Mouse (Mus musculus): Measurements from ENCODE around the gene G430095P16Rik. TPM values are rescaled to one million over a fixed set of nuclear protein-coding genes. Genes with fewer than 3 reads are reported as not detected.

Gene G430095P16Rik
- polyA plus RNA-seq, 1 experiment, result 1.0 TPM

GRCm38 (mm10) chr8:84764100-84764499, 41.3 kb downstream of the G430095P16Rik start:
- H3K27ac ChIP-seq (ENCODE audit: insufficient read depth, low read depth, low read length), result no peak overlapping the region
- no peaks in the 10 kb centered on the region for H3K4me1 ChIP-seq (ENCODE audit: control insufficient read depth, insufficient read depth, low read length)
- no peak for TF ChIP-seq CTCF (IDR thresholded peaks at IDR 0.05; ENCODE audit: low read depth, low read length)
- TF ChIP-seq POLR2A (IDR thresholded peaks at IDR 0.05; ENCODE audit: borderline replicate concordance, low read depth, low read length), result no peak
- no peak overlapping the region for H3K4me3 ChIP-seq (ENCODE audit: insufficient read depth, low read length)

- Histone ChIP-seq H3K4me3 (ENCODE audit: insufficient read depth, low read length) (no peak overlapping the region), H3K4me1 (ENCODE audit: control insufficient read depth, insufficient read depth, low read length) (no peaks in the 10 kb centered on the region), H3K27ac (ENCODE audit: insufficient read depth, low read depth, low read length) (no peak overlapping the region)
- TF ChIP-seq CTCF (IDR thresholded peaks at IDR 0.05; ENCODE audit: low read depth, low read length) (no peak), POLR2A (IDR thresholded peaks at IDR 0.05; ENCODE audit: borderline replicate concordance, low read depth, low read length) (no peak)
These were observed 42.2 kb downstream of the G430095P16Rik start for GRCm38 (mm10) chr8:84764870-84765495.

GRCm38 (mm10) chr8:84765629-84766028, 42.8 kb downstream of the G430095P16Rik start:
- no peaks in the 10 kb centered on the region for H3K4me1 ChIP-seq (ENCODE audit: control insufficient read depth, insufficient read depth, low read length)
- no peak overlapping the region for H3K4me3 ChIP-seq (ENCODE audit: insufficient read depth, low read length)
- H3K27ac ChIP-seq (ENCODE audit: insufficient read depth, low read depth, low read length), result no peak overlapping the region
- no peak for TF ChIP-seq POLR2A (IDR thresholded peaks at IDR 0.05; ENCODE audit: borderline replicate concordance, low read depth, low read length)
- no peak for TF ChIP-seq CTCF (IDR thresholded peaks at IDR 0.05; ENCODE audit: low read depth, low read length)

- Histone ChIP-seq H3K4me1 (ENCODE audit: control insufficient read depth, insufficient read depth, low read length) (no peaks in the 10 kb centered on the region), H3K27ac (ENCODE audit: insufficient read depth, low read depth, low read length) (no peak overlapping the region), H3K4me3 (ENCODE audit: insufficient read depth, low read length) (no peak overlapping the region)
- TF ChIP-seq POLR2A (IDR thresholded peaks at IDR 0.05; ENCODE audit: borderline replicate concordance, low read depth, low read length), result no peak
- no peak for TF ChIP-seq CTCF (IDR thresholded peaks at IDR 0.05; ENCODE audit: low read depth, low read length)
These were observed 43.6 kb downstream of the G430095P16Rik start for GRCm38 (mm10) chr8:84766422-84766821.

DNA sequence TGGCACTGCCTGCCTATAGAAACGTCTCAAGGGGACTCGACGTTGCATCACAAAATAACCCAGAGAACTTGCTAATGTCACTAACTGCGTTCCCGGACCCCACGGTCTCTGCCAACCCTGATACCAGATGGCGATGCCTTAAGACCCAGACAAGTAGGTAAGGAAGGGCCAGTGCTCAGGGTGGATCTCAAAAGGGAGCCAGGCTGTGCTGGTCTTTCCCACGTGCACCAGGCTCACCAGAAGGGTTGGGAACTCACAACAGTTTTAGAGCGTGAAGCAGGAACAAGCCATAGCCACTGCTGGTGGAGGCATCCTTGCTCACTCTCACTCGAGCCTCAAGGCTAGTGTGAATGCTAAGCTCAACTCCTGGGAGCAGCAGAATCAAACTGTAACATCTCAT, 44.4 kb downstream of the G430095P16Rik start:
- H3K27ac ChIP-seq (ENCODE audit: insufficient read depth, low read depth, low read length), result no peak overlapping the region
- no peak overlapping the region for H3K4me3 ChIP-seq (ENCODE audit: insufficient read depth, low read length)
- TF ChIP-seq CTCF (IDR thresholded peaks at IDR 0.05; ENCODE audit: low read depth, low read length) (no peak), POLR2A (IDR thresholded peaks at IDR 0.05; ENCODE audit: borderline replicate concordance, low read depth, low read length) (no peak)
- no peaks in the 10 kb centered on the region for H3K4me1 ChIP-seq (ENCODE audit: control insufficient read depth, insufficient read depth, low read length)

GRCm38 (mm10) chr8:84768343-84769095, 45.7 kb downstream of the G430095P16Rik start:
- Histone ChIP-seq H3K27ac (ENCODE audit: insufficient read depth, low read depth, low read length) (no peak overlapping the region), H3K4me1 (ENCODE audit: control insufficient read depth, insufficient read depth, low read length) (no peaks in the 10 kb centered on the region), H3K4me3 (ENCODE audit: insufficient read depth, low read length) (no peak overlapping the region)
- TF ChIP-seq POLR2A (IDR thresholded peaks at IDR 0.05; ENCODE audit: borderline replicate concordance, low read depth, low read length), result no peak
- TF ChIP-seq CTCF (IDR thresholded peaks at IDR 0.05; ENCODE audit: low read depth, low read length), result no peak

GRCm38 (mm10) chr8:84769324-84769723, 46.5 kb downstream of the G430095P16Rik start:
- TF ChIP-seq POLR2A (IDR thresholded peaks at IDR 0.05; ENCODE audit: borderline replicate concordance, low read depth, low read length) (no peak), CTCF (IDR thresholded peaks at IDR 0.05; ENCODE audit: low read depth, low read length) (no peak)
- Histone ChIP-seq H3K27ac (ENCODE audit: insufficient read depth, low read depth, low read length) (no peak overlapping the region), H3K4me3 (ENCODE audit: insufficient read depth, low read length) (no peak overlapping the region), H3K4me1 (ENCODE audit: control insufficient read depth, insufficient read depth, low read length) (no peaks in the 10 kb centered on the region)

DNA sequence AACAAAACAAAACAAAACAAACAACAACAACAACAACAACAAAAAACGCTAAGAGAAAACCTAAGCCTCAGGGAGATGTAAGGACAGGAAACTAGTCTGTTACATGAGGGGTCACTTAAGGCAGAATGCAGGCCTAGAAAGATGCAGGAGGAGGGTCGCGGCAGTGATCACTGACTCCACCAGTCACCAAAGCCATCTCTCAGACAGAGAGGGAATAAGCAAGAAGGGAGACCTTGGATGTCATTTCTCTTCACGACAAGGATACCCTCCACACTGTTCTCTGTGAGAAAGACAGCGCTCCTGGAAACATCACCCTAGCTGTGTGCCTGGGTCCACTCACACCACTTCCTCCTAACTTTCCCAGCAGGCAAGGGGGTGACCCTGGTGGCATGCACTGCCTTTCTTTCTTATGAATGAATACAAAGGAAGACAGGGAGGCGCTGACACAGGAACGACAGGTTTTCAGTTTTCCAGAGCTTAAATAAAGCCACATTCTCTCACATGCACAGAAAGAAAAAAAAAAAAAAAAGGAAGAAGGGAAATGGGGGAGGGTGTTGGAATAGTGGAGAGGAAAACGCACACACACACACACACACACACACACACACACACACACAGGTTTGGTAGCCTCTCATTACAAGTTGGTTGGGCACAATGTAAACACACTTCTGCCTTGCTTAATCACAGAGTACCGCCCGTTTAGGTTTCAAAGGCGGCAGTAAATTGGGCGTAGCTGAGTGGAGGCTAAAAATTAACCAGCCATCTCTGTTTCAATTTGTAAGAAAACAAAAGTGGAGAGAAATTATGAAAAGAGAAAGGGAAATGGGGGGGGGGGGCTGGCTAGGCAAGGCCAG, 47.5 kb downstream of the G430095P16Rik start:
- no peaks in the 10 kb centered on the region for H3K4me1 ChIP-seq (ENCODE audit: control insufficient read depth, insufficient read depth, low read length)
- H3K27ac ChIP-seq (ENCODE audit: insufficient read depth, low read depth, low read length), result no peak overlapping the region
- no peak for TF ChIP-seq POLR2A (IDR thresholded peaks at IDR 0.05; ENCODE audit: borderline replicate concordance, low read depth, low read length)
- TF ChIP-seq CTCF (IDR thresholded peaks at IDR 0.05; ENCODE audit: low read depth, low read length), result no peak
- H3K4me3 ChIP-seq (ENCODE audit: insufficient read depth, low read length), result no peak overlapping the region

GRCm38 (mm10) chr8:84771000-84771687, 48.3 kb downstream of the G430095P16Rik start:
- H3K4me1 ChIP-seq (ENCODE audit: control insufficient read depth, insufficient read depth, low read length), result no peaks in the 10 kb centered on the region
- no peak for TF ChIP-seq POLR2A (IDR thresholded peaks at IDR 0.05; ENCODE audit: borderline replicate concordance, low read depth, low read length)
- no peak overlapping the region for H3K27ac ChIP-seq (ENCODE audit: insufficient read depth, low read depth, low read length)
- no peak overlapping the region for H3K4me3 ChIP-seq (ENCODE audit: insufficient read depth, low read length)

Measured in bone marrow macrophage, adult 2 months (primary cell).